Mouse (Mus musculus): ENCODE measurements at regions not wholly inside any gene's neighbourhood (a gene's known extent, or its start where the extent isn't known, plus 50 kb on each side); places are given as distances from the start of the nearest gene placed in this dataset.
A peak's percentile ranks its signal among the peaks of the same experiment; 100 is the strongest.
"Not testable (repeated sequence)": the region's sequence is repeated elsewhere in the genome, so short reads cannot be mapped to it uniquely, and the experiment has no call there.

- DNase-seq (ENCODE audit: low spot score in 2 of 2) = not testable (repeated sequence)
These were observed 88.4 kb upstream of the Slc2a12 start for GRCm38 (mm10) chr10:22556401-22556800.

DNA sequence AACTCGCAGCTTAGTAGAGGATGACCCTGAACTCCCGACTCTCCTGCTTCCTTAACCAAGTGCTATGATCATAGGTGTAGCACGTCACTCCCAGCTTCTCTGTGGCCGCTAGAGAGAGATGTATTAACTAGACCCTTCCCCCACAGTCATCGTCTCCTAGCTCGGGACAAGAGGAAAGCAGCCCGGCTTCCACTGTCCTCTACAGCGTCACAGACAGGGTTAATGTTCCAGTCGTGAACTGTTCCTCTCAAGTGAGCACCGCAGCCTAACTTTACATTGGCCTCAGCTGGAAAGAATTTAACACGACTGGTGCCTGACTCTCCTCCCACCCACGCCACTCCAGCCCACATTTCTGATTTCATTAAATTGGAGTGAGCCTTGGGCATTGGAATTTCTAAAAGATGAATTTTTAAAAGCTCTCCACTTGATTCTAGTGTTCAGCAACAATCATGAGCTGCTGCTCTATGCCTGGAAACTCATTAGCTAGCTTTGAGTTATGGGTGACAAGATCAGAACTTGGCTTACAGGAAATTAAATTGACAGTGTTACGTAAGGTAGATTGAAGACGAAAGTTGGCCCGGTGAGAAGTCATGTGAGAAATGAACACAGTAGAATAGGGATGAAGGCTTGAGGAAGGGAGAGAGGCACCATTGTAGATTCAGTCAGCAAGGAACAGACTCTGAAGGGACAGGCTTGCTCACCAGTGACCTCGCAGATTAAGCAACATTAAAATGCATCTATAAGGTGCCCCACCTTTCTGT, 75.4 kb upstream of the Slc2a12 start:
- not testable (repeated sequence) for DNase-seq (ENCODE audit: low spot score in 2 of 2)

GRCm38 (mm10) chr10:22574048-22574447, 70.8 kb upstream of the Slc2a12 start:
- DNase-seq (ENCODE audit: low spot score in 2 of 2) = not testable (repeated sequence)

DNA sequence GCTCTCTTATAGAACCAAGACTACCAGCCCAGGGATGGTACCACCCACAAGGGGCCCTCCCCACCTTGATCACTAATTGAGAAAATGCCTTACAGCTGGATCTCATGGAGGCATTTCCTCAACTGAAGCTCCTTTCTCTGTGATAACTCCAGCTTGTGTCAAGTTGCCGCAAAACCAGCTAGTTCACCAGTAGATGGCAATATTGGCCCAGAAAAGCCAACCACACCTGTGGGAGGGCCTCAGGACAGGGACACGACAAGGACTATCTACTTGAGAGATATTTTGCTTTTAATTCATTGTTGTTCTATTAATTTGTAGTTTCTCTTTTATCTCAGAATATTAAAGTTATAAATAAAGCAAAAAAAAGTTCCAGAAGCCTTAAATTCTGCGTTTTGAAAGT, 65.4 kb upstream of the Slc2a12 start:
- peak; percentile 28 to 46 for DNase-seq (ENCODE audit: low spot score in 2 of 2)

GRCm38 (mm10) chr10:22581300-22581699, 63.5 kb upstream of the Slc2a12 start:
- not testable (repeated sequence) for DNase-seq (ENCODE audit: low spot score in 2 of 2)

DNA sequence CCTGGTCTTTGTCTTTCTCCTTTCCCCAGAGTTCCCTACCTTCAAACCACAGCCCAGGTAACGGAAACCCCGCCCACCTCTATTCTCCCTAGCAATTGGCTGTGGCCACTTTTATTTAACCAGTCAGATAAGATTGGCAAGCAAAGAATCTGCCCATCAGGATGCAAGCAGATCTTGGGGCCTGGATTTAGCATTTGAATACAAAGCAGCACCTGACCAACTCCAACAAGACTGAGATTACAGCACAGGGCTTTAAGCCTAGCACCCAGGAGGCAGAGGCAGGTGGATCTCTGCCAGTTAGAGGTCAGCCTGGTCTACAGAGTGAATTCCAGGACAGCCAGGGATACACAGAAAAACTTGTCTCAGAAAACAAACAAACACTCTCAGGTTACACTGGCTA, 61.5 kb upstream of the Slc2a12 start:
- not testable (repeated sequence) for DNase-seq (ENCODE audit: low spot score in 2 of 2)

DNA sequence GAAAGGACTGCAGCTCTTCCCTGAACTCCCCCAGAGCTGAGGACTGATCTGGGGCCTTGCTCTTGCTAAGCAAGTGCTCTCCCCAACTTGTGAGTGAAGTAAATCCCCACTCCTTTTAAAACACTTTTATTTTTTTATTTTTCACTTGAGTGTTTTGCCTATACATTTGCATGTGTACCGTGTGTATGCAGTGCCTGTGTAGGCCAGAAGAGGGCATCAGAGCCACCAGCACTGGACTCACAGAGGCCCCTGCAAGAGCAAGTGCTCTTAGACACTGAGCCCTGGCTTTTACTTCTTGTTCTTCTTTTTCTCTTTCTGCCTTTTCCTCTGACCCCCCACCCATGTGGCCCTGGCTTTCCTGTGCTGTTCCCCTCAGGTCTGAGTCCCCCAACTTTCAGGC, 56.2 kb upstream of the Slc2a12 start:
- DNase-seq (ENCODE audit: low spot score in 2 of 2) = not testable (repeated sequence)

GRCm38 (mm10) chr10:22591664-22592063, 53.1 kb upstream of the Slc2a12 start:
- peak in 1 of 2 experiments; percentile 26 for DNase-seq (ENCODE audit: low spot score in 2 of 2)

GRCm38 (mm10) chr10:22592189-22592603, 52.6 kb upstream of the Slc2a12 start:
- not testable (repeated sequence) for DNase-seq (ENCODE audit: low spot score in 2 of 2)

- not testable (repeated sequence) for DNase-seq (ENCODE audit: low spot score in 2 of 2)
These were observed 52.1 kb upstream of the Slc2a12 start for GRCm38 (mm10) chr10:22592752-22593151.
